Mouse (Mus musculus) brain, embryonic 14.5 days (tissue): ENCODE measurements at regions not wholly inside any gene's neighbourhood (a gene's known extent, or its start where the extent isn't known, plus 50 kb on each side); places are given as distances from the start of the nearest gene placed in this dataset.

Source experiments
- CTCF ChIP-seq: fragments of 200-500 bp; IDR thresholded peaks from 2 replicates; pipeline ENCODE4 v1.5.1; 2012; ENCODE audit warnings: inconsistent platforms, mild to moderate bottlenecking, moderate library complexity, borderline replicate concordance; ENCODE audit not compliant: insufficient read depth, insufficient read length; ENCODE audit errors: extremely low read depth
- POLR2A ChIP-seq: fragments of 200-500 bp; IDR thresholded peaks from 2 replicates; pipeline ENCODE4 v1.6.1; 2012; ENCODE audit warnings: mild to moderate bottlenecking, inconsistent platforms, borderline replicate concordance; ENCODE audit not compliant: poor library complexity, insufficient read depth, insufficient read length, severe bottlenecking; ENCODE audit errors: extremely low read depth

GRCm38 (mm10) chr4:93444666-93445065, 109.4 kb upstream of the Tusc1 start:
- TF ChIP-seq CTCF, result no peak
- no peak for TF ChIP-seq POLR2A
